Mouse (Mus musculus): ENCODE data around the gene Sct. TPM values are rescaled to one million over a fixed set of nuclear protein-coding genes. Genes with fewer than 3 reads are reported as not detected.

The Sct gene
- not detected for polyA plus RNA-seq (2017; shearing (Covaris generic))

GRCm38 (mm10) chr7:141278766-141279590 lies at the start of gene Sct:
TSS of gene Sct (minus strand) at chr7:141279133.

GRCm38 (mm10) chr7:141327469-141328372 lies 48.8 kb upstream of the Sct start, which contains the start of the genes Deaf1 and Tmem80:
TSS of gene Deaf1 (minus strand) at chr7:141327690.
TSS of gene Tmem80 (plus strand) at chr7:141327739.

GRCm38 (mm10) chr7:141291921-141292582 lies 13.1 kb upstream of the Sct start, which contains the start of gene Drd4:
TSS of gene Drd4 (plus strand) at chr7:141292006.

DNA sequence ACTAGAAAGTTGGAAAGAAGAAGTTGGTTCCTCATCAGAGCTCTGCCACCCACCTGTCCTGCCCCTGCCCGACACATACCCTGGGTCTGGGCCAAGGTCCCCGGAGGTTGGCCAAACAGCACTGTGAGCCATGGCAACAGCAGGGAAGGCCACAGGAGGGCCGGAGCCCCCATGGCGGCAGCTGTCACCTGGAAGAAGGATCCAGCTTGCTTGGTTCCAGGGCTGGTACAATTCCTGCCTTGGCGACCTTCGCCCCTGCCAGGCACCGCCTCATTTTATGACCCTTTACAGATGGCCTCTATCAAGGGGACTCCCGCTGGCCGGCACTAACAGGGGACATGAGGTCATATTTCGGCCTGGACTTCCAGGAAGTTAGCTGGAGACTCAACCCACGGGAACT lies 2.4 kb downstream of the Sct start, which contains the start of gene Cdhr5:
TSS of gene Cdhr5 (minus strand) at position 241 of the 400 bp plus-strand sequence.

DNA sequence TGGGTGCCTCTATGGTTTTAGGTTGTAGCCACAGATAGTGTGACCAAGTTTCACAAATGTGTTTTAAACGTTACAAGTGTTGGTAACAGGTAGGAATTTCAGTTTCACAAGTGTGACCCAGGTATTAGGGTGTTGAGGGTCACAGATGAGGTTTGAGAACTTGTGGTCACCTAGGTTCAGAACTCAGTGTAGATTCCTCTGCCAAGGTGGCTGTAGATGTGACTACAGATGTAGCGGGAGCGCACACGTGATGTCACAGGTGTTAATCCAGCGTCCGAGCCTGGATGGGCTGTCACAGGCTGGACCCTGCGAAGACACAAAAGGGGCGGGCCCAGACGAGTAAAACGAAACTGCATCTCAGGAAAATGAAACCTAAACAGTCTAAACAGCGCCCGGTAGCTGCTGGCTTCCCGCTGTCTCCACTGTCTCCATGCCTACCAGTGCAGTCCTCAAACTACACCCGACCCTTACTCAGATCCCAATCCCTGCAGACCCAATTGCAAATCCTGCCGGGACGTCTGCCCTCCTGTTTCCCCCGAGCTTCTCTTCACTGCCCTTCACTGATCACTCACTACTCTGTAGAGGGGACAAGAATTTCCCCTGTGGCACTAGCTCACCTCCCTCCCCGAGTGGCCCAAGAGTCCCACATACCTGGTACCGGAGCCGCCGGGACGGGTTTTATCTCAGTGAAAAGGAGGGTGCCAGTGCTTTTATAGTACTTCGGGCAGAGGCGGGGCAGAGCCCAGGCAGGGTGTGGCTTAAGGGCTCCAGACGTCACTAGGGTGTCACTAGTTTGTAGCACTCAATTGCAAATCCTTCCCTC lies 13.0 kb downstream of the Sct start, which contains the start of gene Irf7:
TSS of gene Irf7 (minus strand) at position 743 of the 823 bp plus-strand sequence.

Other genes with a start within 250 kb of the Sct start
- gene B4galnt4, start 218.0 kb downstream of the Sct start, polyA plus RNA-seq (2017; shearing (Covaris generic)): 25.8 TPM
- 147 TPM for gene Pkp3, start 200.9 kb downstream of the Sct start, polyA plus RNA-seq (2017; shearing (Covaris generic))
- 71.4 TPM for gene Sigirr, start 178.6 kb downstream of the Sct start, polyA plus RNA-seq (2017; shearing (Covaris generic))
- gene Ano9, start 161.3 kb downstream of the Sct start, polyA plus RNA-seq (2017; shearing (Covaris generic)): not detected
- 6.9 TPM for gene Ptdss2, start 156.8 kb downstream of the Sct start, polyA plus RNA-seq (2017; shearing (Covaris generic))
- gene Rnh1, start 106.3 kb downstream of the Sct start, polyA plus RNA-seq (2017; shearing (Covaris generic)): 79.7 TPM
- gene Hras, start 85.1 kb downstream of the Sct start, polyA plus RNA-seq (2017; shearing (Covaris generic)): 22.4 TPM
- gene Lrrc56, start 85.0 kb downstream of the Sct start, polyA plus RNA-seq (2017; shearing (Covaris generic)): 1.9 TPM
- 12.7 TPM for gene Lmntd2, start 65.1 kb downstream of the Sct start, polyA plus RNA-seq (2017; shearing (Covaris generic))
- 7.9 TPM for gene Rassf7, start 63.3 kb downstream of the Sct start, polyA plus RNA-seq (2017; shearing (Covaris generic))
- 81.8 TPM for gene Phrf1, start 50.3 kb downstream of the Sct start, polyA plus RNA-seq (2017; shearing (Covaris generic))
- gene Irf7, start 12.7 kb downstream of the Sct start, polyA plus RNA-seq (2017; shearing (Covaris generic)): 210 TPM
- not detected for gene Cdhr5, start 2.3 kb downstream of the Sct start, polyA plus RNA-seq (2017; shearing (Covaris generic))
- not detected for gene Drd4, start 12.9 kb upstream of the Sct start, polyA plus RNA-seq (2017; shearing (Covaris generic))
- 52.5 TPM for gene Deaf1, start 48.6 kb upstream of the Sct start, polyA plus RNA-seq (2017; shearing (Covaris generic))
- gene Tmem80, start 48.6 kb upstream of the Sct start, polyA plus RNA-seq (2017; shearing (Covaris generic)): 21.2 TPM
- not detected for gene Eps8l2, start 59.7 kb upstream of the Sct start, polyA plus RNA-seq (2017; shearing (Covaris generic))
- gene Taldo1, start 113.1 kb upstream of the Sct start, polyA plus RNA-seq (2017; shearing (Covaris generic)): 199 TPM
- gene Gatd1, start 135.0 kb upstream of the Sct start, polyA plus RNA-seq (2017; shearing (Covaris generic)): 24.6 TPM
- not detected for gene Cend1, start 150.4 kb upstream of the Sct start, polyA plus RNA-seq (2017; shearing (Covaris generic))
- gene Slc25a22, start 158.8 kb upstream of the Sct start, polyA plus RNA-seq (2017; shearing (Covaris generic)): 50.9 TPM
- 3.6 TPM for gene Pidd1, start 164.9 kb upstream of the Sct start, polyA plus RNA-seq (2017; shearing (Covaris generic))
- 1,923 TPM for gene Rplp2, start 168.2 kb upstream of the Sct start, polyA plus RNA-seq (2017; shearing (Covaris generic))
- 131 TPM for gene Pnpla2, start 176.1 kb upstream of the Sct start, polyA plus RNA-seq (2017; shearing (Covaris generic))
- gene Cracr2b, start 182.0 kb upstream of the Sct start, polyA plus RNA-seq (2017; shearing (Covaris generic)): 0.66 TPM
- 2.5 TPM for gene Cd151, start 188.3 kb upstream of the Sct start, polyA plus RNA-seq (2017; shearing (Covaris generic))
- 21.1 TPM for gene Polr2l, start 196.0 kb upstream of the Sct start, polyA plus RNA-seq (2017; shearing (Covaris generic))
- gene Tspan4, start 196.1 kb upstream of the Sct start, polyA plus RNA-seq (2017; shearing (Covaris generic)): 0.44 TPM